Mouse (Mus musculus) heart, embryonic 10.5 days (tissue): ENCODE results near the gene Arhgap45. TPM values are rescaled to one million over a fixed set of nuclear protein-coding genes. Genes with fewer than 3 reads are reported as not detected.

Source experiments
- DNase-seq: peaks from one replicate; pipeline ENCODE4 v3.0.0-alpha.2; 2017; ENCODE audit warnings: low spot score
- H3K27ac ChIP-seq: fragments of 300-500 bp; sonication (generic); 2 replicates; pipeline ENCODE4 v1.5.1; 2016; ENCODE audit warnings: mild to moderate bottlenecking
- H3K27me3 ChIP-seq: fragments of 300-500 bp; sonication (generic); 2 replicates; pipeline ENCODE4 v1.6.1; 2016; ENCODE audit warnings: mild to moderate bottlenecking; ENCODE audit not compliant: poor library complexity, insufficient read depth, severe bottlenecking
- H3K36me3 ChIP-seq: fragments of 300-500 bp; sonication (generic); 2 replicates; pipeline ENCODE4 v1.6.1; 2016; ENCODE audit warnings: mild to moderate bottlenecking, moderate library complexity
- H3K4me1 ChIP-seq: fragments of 300-500 bp; sonication (generic); 2 replicates; pipeline ENCODE4 v1.6.1; 2016; ENCODE audit warnings: mild to moderate bottlenecking
- H3K4me3 ChIP-seq: fragments of 300-500 bp; sonication (generic); 2 replicates; pipeline ENCODE4 v1.5.1; 2016; ENCODE audit warnings: mild to moderate bottlenecking, moderate library complexity
- H3K9me3 ChIP-seq: fragments of 300-500 bp; sonication (generic); 2 replicates; pipeline ENCODE4 v1.6.1; 2016; ENCODE audit warnings: mild to moderate bottlenecking, moderate library complexity
- WGBS: fragments of 180-500 bp; shearing (Covaris S2); methylation state at CpG from one replicate; pipeline ENCODE4 v1.1.7; 2016; 5-methylcytosine and 5-hydroxymethylcytosine counted together
- polyA plus RNA-seq: library from polyadenylated mRNA; unstranded; fragments of >200 nt; fragmentation: Nextera tagmentation; extraction: Ambion mirVana; gene quantifications from 2 replicates; pipeline ENCODE4 v1.2.1, GENCODE M21; 2016

The Arhgap45 gene
- polyA plus RNA-seq: 12.0 and 16.7 TPM in 2 replicates

GRCm38 (mm10) chr10:80016511-80016910 is at the start of gene Arhgap45:
Gene Arhgap45, plus strand, starts transcription at chr10:80016653.
- Histone ChIP-seq H3K4me3 (no peak within 1 kb of the TSS), H3K27ac (peak within 1 kb of the TSS; percentile 7; the same call in 1 of the 2 replicates), H3K9me3 (no peaks in the 10 kb centered on the region), H3K27me3 (peaks cover 48% of the 10 kb centered on the region), H3K4me1 (peaks cover 67% of the 10 kb centered on the region), H3K36me3 (peaks cover 18% of the 10 kb centered on the region)
- no peak for DNase-seq
- WGBS: 43% methylated on average over 11 of the region's 11 CpGs

GRCm38 (mm10) chr10:79966886-79967400 is 49.5 kb upstream of the Arhgap45 start:
- peaks cover 36% of the 10 kb centered on the region for H3K27me3 ChIP-seq
- no peak overlapping the region for H3K4me3 ChIP-seq
- H3K27ac ChIP-seq: no peak overlapping the region
- WGBS: 87% methylated on average over 5 of the region's 5 CpGs
- H3K36me3 ChIP-seq: peaks cover 68% of the 10 kb centered on the region
- peaks cover 20% of the 10 kb centered on the region for H3K4me1 ChIP-seq
- no peaks in the 10 kb centered on the region for H3K9me3 ChIP-seq
- DNase-seq: no peak

- peaks cover 56% of the 10 kb centered on the region for H3K36me3 ChIP-seq
- H3K27ac ChIP-seq: no peak overlapping the region
- 86% methylated on average over 1 of the region's 1 CpGs for WGBS
- peaks cover 48% of the 10 kb centered on the region for H3K27me3 ChIP-seq
- no peak overlapping the region for H3K4me3 ChIP-seq
- DNase-seq: no peak
- H3K4me1 ChIP-seq: peaks cover 26% of the 10 kb centered on the region
- no peaks in the 10 kb centered on the region for H3K9me3 ChIP-seq
Measured at GRCm38 (mm10) chr10:79968181-79968580, 48.3 kb upstream of the Arhgap45 start.

GRCm38 (mm10) chr10:79969124-79969568 is 47.3 kb upstream of the Arhgap45 start:
- H3K9me3 ChIP-seq: no peaks in the 10 kb centered on the region
- H3K36me3 ChIP-seq: peaks cover 48% of the 10 kb centered on the region
- 10% methylated on average over 3 of the region's 3 CpGs for WGBS
- H3K4me1 ChIP-seq: peaks cover 24% of the 10 kb centered on the region
- H3K4me3 ChIP-seq: no peak overlapping the region
- no peak for DNase-seq
- peaks cover 58% of the 10 kb centered on the region for H3K27me3 ChIP-seq
- H3K27ac ChIP-seq: no peak overlapping the region

- Histone ChIP-seq H3K4me1 (peaks cover 22% of the 10 kb centered on the region), H3K27me3 (peaks cover 61% of the 10 kb centered on the region), H3K36me3 (peaks cover 46% of the 10 kb centered on the region), H3K9me3 (no peaks in the 10 kb centered on the region), H3K27ac (peak within 1 kb of the TSS; percentile 56; the same call in 1 of the 2 replicates), H3K4me3 (peak within 1 kb of the TSS; percentile 63)
- DNase-seq: no peak
- 7% methylated on average over 47 of the region's 47 CpGs for WGBS
Measured at GRCm38 (mm10) chr10:79970415-79971182, 45.9 kb upstream of the Arhgap45 start, which contains the start of gene Grin3b. Gene Grin3b, plus strand, starts transcription at chr10:79970715.

GRCm38 (mm10) chr10:79971183-79971497 is 45.3 kb upstream of the Arhgap45 start:
- no peaks in the 10 kb centered on the region for H3K9me3 ChIP-seq
- peaks cover 61% of the 10 kb centered on the region for H3K27me3 ChIP-seq
- H3K4me1 ChIP-seq: peaks cover 22% of the 10 kb centered on the region
- no peak for DNase-seq
- 4% methylated on average over 21 of the region's 21 CpGs for WGBS
- H3K4me3 ChIP-seq: peak overlapping the region; percentile 63
- H3K36me3 ChIP-seq: peaks cover 46% of the 10 kb centered on the region
- peak overlapping the region; percentile 56; the same call in 1 of the 2 replicates for H3K27ac ChIP-seq

- H3K27ac ChIP-seq: no peak overlapping the region
Measured at GRCm38 (mm10) chr10:79972831-79973230, 43.6 kb upstream of the Arhgap45 start.

GRCm38 (mm10) chr10:79974087-79974486 is 42.4 kb upstream of the Arhgap45 start:
- DNase-seq: no peak
- WGBS: 88% methylated on average over 21 of the region's 21 CpGs
- Histone ChIP-seq H3K36me3 (peaks cover 49% of the 10 kb centered on the region), H3K9me3 (no peaks in the 10 kb centered on the region; the same call in 1 of the 2 replicates), H3K4me3 (no peak overlapping the region), H3K4me1 (peaks cover 18% of the 10 kb centered on the region), H3K27ac (no peak overlapping the region), H3K27me3 (peaks cover 51% of the 10 kb centered on the region)

More at GRCm38 (mm10) chr10:79972831-79973230, 43.6 kb upstream of the Arhgap45 start:
- Histone ChIP-seq H3K4me1 (peaks cover 16% of the 10 kb centered on the region), H3K27me3 (peaks cover 61% of the 10 kb centered on the region), H3K36me3 (peaks cover 46% of the 10 kb centered on the region), H3K9me3 (no peaks in the 10 kb centered on the region), H3K4me3 (no peak overlapping the region)
- DNase-seq: no peak
- WGBS: 56% methylated on average over 14 of the region's 14 CpGs

GRCm38 (mm10) chr10:79974668-79975067 is 41.8 kb upstream of the Arhgap45 start:
- peaks cover 45% of the 10 kb centered on the region for H3K27me3 ChIP-seq
- no peak overlapping the region for H3K4me3 ChIP-seq
- no peak for DNase-seq
- no peak overlapping the region for H3K27ac ChIP-seq
- WGBS: 88% methylated on average over 8 of the region's 8 CpGs
- no peaks in the 10 kb centered on the region; the same call in 1 of the 2 replicates for H3K9me3 ChIP-seq
- peaks cover 55% of the 10 kb centered on the region for H3K36me3 ChIP-seq
- peaks cover 24% of the 10 kb centered on the region for H3K4me1 ChIP-seq

- Histone ChIP-seq H3K4me1 (peaks cover 29% of the 10 kb centered on the region), H3K36me3 (peaks cover 58% of the 10 kb centered on the region), H3K9me3 (no peaks in the 10 kb centered on the region; the same call in 1 of the 2 replicates), H3K27ac (no peak overlapping the region), H3K27me3 (peaks cover 33% of the 10 kb centered on the region), H3K4me3 (no peak overlapping the region)
- no peak for DNase-seq
- WGBS: 84% methylated on average over 28 of the region's 28 CpGs
Measured at GRCm38 (mm10) chr10:79976071-79976721, 40.3 kb upstream of the Arhgap45 start.

GRCm38 (mm10) chr10:79976722-79977107 is 39.7 kb upstream of the Arhgap45 start:
- no peak for DNase-seq
- Histone ChIP-seq H3K36me3 (peaks cover 58% of the 10 kb centered on the region), H3K4me1 (peaks cover 34% of the 10 kb centered on the region), H3K9me3 (no peaks in the 10 kb centered on the region; the same call in 1 of the 2 replicates), H3K27me3 (peaks cover 27% of the 10 kb centered on the region), H3K27ac (no peak overlapping the region), H3K4me3 (no peak overlapping the region)
- WGBS: 81% methylated on average over 34 of the region's 36 CpGs

- H3K4me1 ChIP-seq: peaks cover 38% of the 10 kb centered on the region
- H3K9me3 ChIP-seq: no peaks in the 10 kb centered on the region; the same call in 1 of the 2 replicates
- no peak for DNase-seq
- 80% methylated on average over 28 of the region's 28 CpGs for WGBS
- H3K36me3 ChIP-seq: peaks cover 58% of the 10 kb centered on the region
- H3K4me3 ChIP-seq: no peak overlapping the region
- no peak overlapping the region for H3K27ac ChIP-seq
- H3K27me3 ChIP-seq: peaks cover 21% of the 10 kb centered on the region
Measured at GRCm38 (mm10) chr10:79977324-79977723, 39.1 kb upstream of the Arhgap45 start.

GRCm38 (mm10) chr10:79978061-79978460 is 38.4 kb upstream of the Arhgap45 start:
- no peak for DNase-seq
- H3K27me3 ChIP-seq: peaks cover 14% of the 10 kb centered on the region
- no peaks in the 10 kb centered on the region; the same call in 1 of the 2 replicates for H3K9me3 ChIP-seq
- H3K36me3 ChIP-seq: peaks cover 62% of the 10 kb centered on the region
- H3K4me3 ChIP-seq: no peak overlapping the region; the same call in 1 of the 2 replicates
- peaks cover 41% of the 10 kb centered on the region for H3K4me1 ChIP-seq
- 93% methylated on average over 21 of the region's 21 CpGs for WGBS
- no peak overlapping the region for H3K27ac ChIP-seq
